Mouse (Mus musculus) heart, embryonic 16.5 days (tissue): ENCODE measurements around the gene Mettl7a3. TPM values are rescaled to one million over a fixed set of nuclear protein-coding genes. Genes with fewer than 3 reads are reported as not detected.

Source experiments
- polyA plus RNA-seq: library from polyadenylated mRNA; unstranded; fragments of >200 nt; fragmentation: Nextera tagmentation; extraction: Ambion mirVana; gene quantifications from 2 replicates; pipeline ENCODE4 v1.2.1, GENCODE M21; 2015

The Mettl7a3 gene
- polyA plus RNA-seq, 1 experiment from 2014 or later = not detected

Other genes with a start within 250 kb of the Mettl7a3 start
- gene Atf1, start 107.1 kb upstream of the Mettl7a3 start, polyA plus RNA-seq = 35.6 and 44.1 TPM in 2 replicates
- not detected in 2 replicates for gene Tmprss12, start 54.1 kb upstream of the Mettl7a3 start, polyA plus RNA-seq
- gene Mettl7a1, start 30.8 kb upstream of the Mettl7a3 start, polyA plus RNA-seq = 5.8 and 6.0 TPM in 2 replicates
- 0.12 TPM in 1 of 2 replicates, not detected in the other for gene Methig1, start 18.2 kb downstream of the Mettl7a3 start, polyA plus RNA-seq
- gene Mettl7a2, start 18.3 kb downstream of the Mettl7a3 start, polyA plus RNA-seq = not detected in 2 replicates
- gene Higd1c, start 29.6 kb downstream of the Mettl7a3 start, polyA plus RNA-seq = not detected in 2 replicates
- not detected in 2 replicates for gene Gm5475, start 87.2 kb downstream of the Mettl7a3 start, polyA plus RNA-seq
- gene Slc11a2, start 90.1 kb downstream of the Mettl7a3 start, polyA plus RNA-seq = 15.3 and 18.6 TPM in 2 replicates
- 15.3 and 15.5 TPM in 2 replicates for gene Letmd1, start 134.1 kb downstream of the Mettl7a3 start, polyA plus RNA-seq
- 7.2 and 8.3 TPM in 2 replicates for gene Csrnp2, start 160.6 kb downstream of the Mettl7a3 start, polyA plus RNA-seq
- 16.0 and 19.2 TPM in 2 replicates for gene Tfcp2, start 217.1 kb downstream of the Mettl7a3 start, polyA plus RNA-seq